Mouse (Mus musculus): Measurements from ENCODE around the gene Mindy3.

Mindy3 gene

GRCm38 (mm10) chr2:12300449-12301228 is 118.6 kb downstream of the Mindy3 start:
- no peak for DNase-seq (ENCODE audit: low spot score)

- DNase-seq (ENCODE audit: low spot score) = no peak
Observed at GRCm38 (mm10) chr2:12297287-12297686, 122.0 kb downstream of the Mindy3 start.
